Mouse (Mus musculus) CH12.LX (cell line): ENCODE results near the gene Rpl18. TPM values are rescaled to one million over a fixed set of nuclear protein-coding genes. Genes with fewer than 3 reads are reported as not detected.

Experiments
- DNase-seq: peaks from one replicate; pipeline ENCODE4 v3.0.0-alpha.2; 2013; ENCODE audit errors: extremely low read depth
- H3K27ac ChIP-seq: 2 replicates; pipeline ENCODE4 v1.5.1; 2012; ENCODE audit warnings: low read depth, mild to moderate bottlenecking, control low read depth, moderate library complexity; ENCODE audit not compliant: insufficient read depth
- H3K27me3 ChIP-seq: replicated peaks from 2 replicates; pipeline ENCODE3; 2012; ENCODE audit warnings: inconsistent platforms
- H3K36me3 ChIP-seq, 2 experiments: replicated peaks in 1 of 2; 2 replicates each; pipeline versions ENCODE3 to v1.6.1; 2012; ENCODE audit warnings: inconsistent platforms in 1 of 2, low read length in 1 of 2, mild to moderate bottlenecking in 1 of 2, mixed read lengths in 1 of 2, moderate library complexity in 1 of 2; ENCODE audit not compliant: control insufficient read depth in 1 of 2, insufficient read depth in 1 of 2
- H3K4me1 ChIP-seq, 2 experiments: 2 replicates each; pipeline ENCODE4 v1.6.1; 2012; ENCODE audit warnings: inconsistent platforms in 1 of 2, moderate library complexity in 1 of 2; ENCODE audit not compliant: insufficient read depth in 2 of 2, control insufficient read depth in 1 of 2
- H3K4me2 ChIP-seq: 2 replicates; pipeline ENCODE4 v1.6.1; 2012; ENCODE audit warnings: low read depth, mild to moderate bottlenecking, control low read depth; ENCODE audit not compliant: poor library complexity, insufficient read depth, severe bottlenecking
- H3K4me3 ChIP-seq, 3 experiments: fragments of 150-350 bp in 1 of 3; sonication (generic) in 1 of 3; replicated peaks in 1 of 3; 2 replicates each; pipeline versions ENCODE3 to v1.5.1; 2011 to 2012; ENCODE audit warnings: low read depth in 2 of 3, low read length in 2 of 3, mild to moderate bottlenecking in 2 of 3, moderate library complexity in 2 of 3, control low read depth in 1 of 3, improper control_type of control experiment in 1 of 3, inconsistent platforms in 1 of 3, mixed read lengths in 1 of 3; ENCODE audit not compliant: poor library complexity in 1 of 3
- H3K79me2 ChIP-seq: replicated peaks from 2 replicates; pipeline ENCODE4 v1.6.1; 2012; ENCODE audit warnings: mild to moderate bottlenecking, moderate library complexity; ENCODE audit not compliant: control insufficient read depth, poor library complexity, insufficient read depth, severe bottlenecking; ENCODE audit errors: extremely low read depth
- H3K9ac ChIP-seq: 2 replicates; pipeline ENCODE4 v1.6.1; 2012; ENCODE audit warnings: low read depth, mild to moderate bottlenecking, control low read depth, moderate library complexity; ENCODE audit not compliant: insufficient read depth
- H3K9me3 ChIP-seq: replicated peaks from 2 replicates; pipeline ENCODE3; 2012; ENCODE audit warnings: low read length, inconsistent platforms, mixed read lengths
- BHLHE40 ChIP-seq: IDR thresholded peaks from 2 replicates; pipeline ENCODE4 v1.6.1; 2011; ENCODE audit warnings: mild to moderate bottlenecking, low read depth, low read length, improper control_type of control experiment
- CHD1 ChIP-seq: IDR thresholded peaks from 2 replicates; pipeline ENCODE4 v1.6.1; 2012; ENCODE audit warnings: low read depth, low read length, improper control_type of control experiment, inconsistent platforms
- CHD2 ChIP-seq: IDR thresholded peaks from 2 replicates; pipeline ENCODE4 v1.6.1; 2011; ENCODE audit warnings: low read length, improper control_type of control experiment
- CTCF ChIP-seq, 2 experiments: IDR thresholded peaks in 1 of 2; conservative IDR thresholded peaks in 1 of 2; 2 replicates each; pipeline ENCODE4 v1.5.1; 2011 to 2012; ENCODE audit warnings: low read depth in 2 of 2, low read length in 2 of 2, improper control_type of control experiment in 1 of 2, inconsistent platforms in 1 of 2, mild to moderate bottlenecking in 1 of 2, moderate library complexity in 1 of 2
- ELF1 ChIP-seq: IDR thresholded peaks from 2 replicates; pipeline ENCODE4 v1.6.1; 2014; ENCODE audit warnings: low read depth, mild to moderate bottlenecking, inconsistent platforms, low read length, improper control_type of control experiment
- ETS1 ChIP-seq: conservative IDR thresholded peaks from 2 replicates; pipeline ENCODE4 v1.6.1; 2012; ENCODE audit warnings: low read depth, mild to moderate bottlenecking, inconsistent platforms, low read length, improper control_type of control experiment, moderate library complexity
- IRF4 ChIP-seq: IDR thresholded peaks from 2 replicates; pipeline ENCODE4 v1.6.1; 2014; ENCODE audit warnings: low read depth, mild to moderate bottlenecking, inconsistent platforms, low read length, improper control_type of control experiment
- JUN ChIP-seq: IDR thresholded peaks from 2 replicates; pipeline ENCODE4 v1.6.1; 2011; ENCODE audit warnings: low read depth, mild to moderate bottlenecking, low read length, improper control_type of control experiment, moderate library complexity; ENCODE audit not compliant: insufficient read depth
- KAT2A ChIP-seq: IDR thresholded peaks from 2 replicates; pipeline ENCODE4 v1.6.1; 2012; ENCODE audit warnings: low read length, improper control_type of control experiment, inconsistent platforms; ENCODE audit not compliant: insufficient replicate concordance
- MAFK ChIP-seq: IDR thresholded peaks from 2 replicates; pipeline ENCODE4 v1.6.1; 2011; ENCODE audit warnings: low read length, improper control_type of control experiment; ENCODE audit not compliant: insufficient replicate concordance
- MAZ ChIP-seq: IDR thresholded peaks from 2 replicates; pipeline ENCODE4 v1.6.1; 2012; ENCODE audit warnings: low read depth, mild to moderate bottlenecking, inconsistent platforms, low read length, improper control_type of control experiment, moderate library complexity
- PAX5 ChIP-seq: IDR thresholded peaks from 2 replicates; pipeline ENCODE4 v1.6.1; 2012; ENCODE audit warnings: low read length, inconsistent platforms, mixed read lengths
- RCOR1 ChIP-seq: conservative IDR thresholded peaks from 2 replicates; pipeline ENCODE4 v1.6.1; 2012; ENCODE audit warnings: low read depth, mild to moderate bottlenecking, inconsistent platforms, low read length, improper control_type of control experiment
- SIN3A ChIP-seq: IDR thresholded peaks from 2 replicates; pipeline ENCODE4 v1.6.1; 2012; ENCODE audit warnings: low read length, improper control_type of control experiment, inconsistent platforms
- TBP ChIP-seq: conservative IDR thresholded peaks from 2 replicates; pipeline ENCODE4 v1.6.1; 2011; ENCODE audit warnings: low read depth, low read length, improper control_type of control experiment
- TCF12 ChIP-seq: IDR thresholded peaks from 2 replicates; pipeline ENCODE4 v1.6.1; 2014; ENCODE audit warnings: low read depth, mild to moderate bottlenecking, inconsistent platforms, low read length, improper control_type of control experiment
- UBTF ChIP-seq: IDR thresholded peaks from 2 replicates; pipeline ENCODE4 v1.6.1; 2012; ENCODE audit warnings: low read depth, mild to moderate bottlenecking, inconsistent platforms, low read length, improper control_type of control experiment, moderate library complexity
- USF2 ChIP-seq: conservative IDR thresholded peaks from 2 replicates; pipeline ENCODE4 v1.6.1; 2011; ENCODE audit warnings: low read depth, low read length, improper control_type of control experiment
- ZC3H11A ChIP-seq: IDR thresholded peaks from 2 replicates; pipeline ENCODE4 v1.6.1; 2012; ENCODE audit warnings: low read depth, mild to moderate bottlenecking, inconsistent platforms, low read length, improper control_type of control experiment
- ZKSCAN1 ChIP-seq: IDR thresholded peaks from 2 replicates; pipeline ENCODE4 v1.6.1; 2012; ENCODE audit warnings: low read depth, inconsistent platforms, low read length, improper control_type of control experiment, borderline replicate concordance
- ZMIZ1 ChIP-seq: IDR thresholded peaks from 2 replicates; pipeline ENCODE4 v1.6.1; 2012; ENCODE audit warnings: low read depth, mild to moderate bottlenecking, inconsistent platforms, low read length, improper control_type of control experiment
- dilution Hi-C: fragments of 300-500 bp; cut with MboI; formaldehyde crosslinking; loops from 2 replicates; pipeline ENCODE4 v1.14.3; 2020; ENCODE audit warnings: low sequenced_read_pairs; ENCODE audit not compliant: extremely low pct_unique_long_range_greater_than_20kb, extremely low pct_ligation_motif_present
- in situ Hi-C: fragments of 300-500 bp; cut with MboI; formaldehyde crosslinking; loops from 3 replicates; pipeline ENCODE4 v1.14.3; 2019; ENCODE audit warnings: low sequenced_read_pairs, low pct_ligation_motif_present, low pct_unique_long_range_greater_than_20kb, mixed read lengths
- polyA plus RNA-seq: library from polyadenylated mRNA; unstranded; fragments of >175 nt; gene quantifications from 2 replicates; pipeline ENCODE4 v1.2.1, GENCODE M21; 2012; ENCODE audit warnings: low read depth; ENCODE audit not compliant: insufficient read length
- total RNA-seq, 2 experiments: library from RNA; depleted of rRNA; stranded (reverse); fragments of 300-350 nt in 1 of 2; fragments of >200 nt in 1 of 2; gene quantifications; 2 replicates each; pipeline ENCODE4 v1.2.3; 2012 to 2014

Gene Rpl18
- total and polyA plus RNA-seq, 3 experiments = 2,393 to 3,766 (median 3,204) TPM

DNA sequence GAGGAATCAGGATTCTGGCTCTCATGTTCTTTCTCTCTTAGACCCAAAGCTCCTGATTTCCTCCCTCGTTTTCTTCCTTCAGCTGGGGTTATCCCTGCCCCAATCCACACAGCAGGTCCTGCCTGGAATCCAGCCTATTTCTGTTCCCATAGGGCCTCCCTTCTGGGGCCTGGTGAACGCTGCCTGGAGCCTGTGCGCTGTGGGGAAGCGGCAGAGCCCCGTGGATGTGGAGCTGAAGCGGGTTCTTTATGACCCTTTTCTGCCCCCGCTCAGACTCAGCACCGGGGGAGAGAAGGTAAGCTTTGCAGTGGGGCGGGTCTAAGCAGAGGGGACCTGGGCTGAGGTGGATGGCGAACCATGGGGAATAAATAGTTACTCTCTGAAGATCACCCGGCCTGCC is 14.2 kb upstream of the Rpl18 start:
- in situ Hi-C loops (no loop called here), dilution Hi-C loops (no loop called here)
- no peak overlapping the region for H3K4me2 ChIP-seq
- H3K27ac ChIP-seq = no peak overlapping the region
- no peak overlapping the region for H3K4me3 ChIP-seq
- TF ChIP-seq JUN (no peak), UBTF (no peak), MAFK (no peak), ZKSCAN1 (no peak), CHD1 (no peak), TBP (no peak), ELF1 (no peak), ZMIZ1 (no peak), RCOR1 (no peak), PAX5 (no peak), ETS1 (no peak), USF2 (no peak), SIN3A (no peak), IRF4 (no peak), CTCF (conservative IDR thresholded peaks at IDR 0.05 in 1 of 2, IDR thresholded peaks at IDR 0.05 in 1 of 2; ENCODE audit: low read depth in 2 of 2, low read length in 2 of 2) (no peak), CHD2 (no peak), ZC3H11A (no peak)
- peaks cover 3 to 55% of the 10 kb centered on the region in 2 experiments; a peak in 3 of 4 replicates for H3K4me1 ChIP-seq
- DNase-seq = no peak
- H3K27me3 ChIP-seq = no peaks in the 10 kb centered on the region
- H3K9ac ChIP-seq = no peak overlapping the region
- no peaks in the 10 kb centered on the region for H3K79me2 ChIP-seq
- no peaks in the 10 kb centered on the region for H3K9me3 ChIP-seq
- H3K36me3 ChIP-seq = no peaks in the 10 kb centered on the region

DNA sequence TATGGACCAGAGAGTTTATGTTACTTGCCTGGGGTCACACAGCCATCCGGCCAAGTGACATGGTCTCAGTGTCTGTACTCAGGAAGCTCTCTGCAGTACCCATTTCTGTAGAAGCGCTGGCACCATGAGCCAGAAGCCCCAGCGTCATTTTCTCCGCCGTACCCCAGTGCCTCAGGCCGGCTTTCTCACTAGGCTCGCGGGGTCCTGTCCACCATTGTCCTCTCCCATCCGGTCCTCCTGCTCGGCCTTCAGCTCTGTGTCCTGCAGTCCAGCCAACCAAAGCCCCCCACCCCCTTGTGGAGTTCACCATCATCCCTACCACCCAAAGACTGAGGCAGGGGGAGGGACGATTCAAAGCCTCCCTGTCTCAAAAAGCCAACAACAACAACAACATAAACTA is 13.7 kb upstream of the Rpl18 start:
- in situ Hi-C loops (no loop called here), dilution Hi-C loops (no loop called here)
- no peak for DNase-seq
- Histone ChIP-seq H3K36me3 (no peaks in the 10 kb centered on the region), H3K79me2 (no peaks in the 10 kb centered on the region), H3K9ac (no peak overlapping the region), H3K27ac (no peak overlapping the region), H3K27me3 (no peaks in the 10 kb centered on the region), H3K9me3 (no peaks in the 10 kb centered on the region), H3K4me3 (no peak overlapping the region), H3K4me2 (no peak overlapping the region), H3K4me1 (peaks cover 3 to 54% of the 10 kb centered on the region in 2 experiments; a peak in 3 of 4 replicates)
- TF ChIP-seq BHLHE40 (no peak), KAT2A (no peak), CHD2 (no peak), TCF12 (no peak), MAZ (no peak)
